Mouse (Mus musculus) heart, embryonic 16.5 days (tissue): ENCODE results near the gene Acta1. TPM values are rescaled to one million over a fixed set of nuclear protein-coding genes. Genes with fewer than 3 reads are reported as not detected.

Experiments
- ATAC-seq: fragments of 200-750 bp; cut with Nextera tagmentation; replicated peaks from 2 replicates; pipeline ENCODE4 v1.8.0; 2017; ENCODE audit warnings: moderate number of reproducible peaks; ENCODE audit not compliant: insufficient read depth, low FRiP score; ENCODE audit errors: extremely low read depth
- H3K27ac ChIP-seq: fragments of 300-500 bp; sonication (generic); 2 replicates; pipeline ENCODE4 v1.5.1; 2014; ENCODE audit warnings: mild to moderate bottlenecking, low read length, control low read depth, moderate library complexity
- H3K27me3 ChIP-seq: fragments of 300-500 bp; sonication (generic); 2 replicates; pipeline ENCODE4 v1.6.1; 2014; ENCODE audit warnings: low read length, mixed read lengths; ENCODE audit not compliant: control insufficient read depth, insufficient read depth
- H3K36me3 ChIP-seq: fragments of 300-500 bp; sonication (generic); 2 replicates; pipeline ENCODE4 v1.6.1; 2014; ENCODE audit not compliant: control insufficient read depth, insufficient read depth
- H3K4me1 ChIP-seq: fragments of 300-500 bp; sonication (generic); 2 replicates; pipeline ENCODE4 v1.6.1; 2014; ENCODE audit warnings: low read length, mixed read lengths; ENCODE audit not compliant: control insufficient read depth, insufficient read depth
- H3K4me2 ChIP-seq: fragments of 300-500 bp; sonication (generic); 2 replicates; pipeline ENCODE4 v1.6.1; 2014; ENCODE audit warnings: low read depth, mild to moderate bottlenecking, control low read depth, low read length
- H3K4me3 ChIP-seq: fragments of 300-500 bp; sonication (generic); 2 replicates; pipeline ENCODE4 v1.5.1; 2014; ENCODE audit warnings: mild to moderate bottlenecking, control low read depth, low read length
- H3K9ac ChIP-seq: fragments of 300-500 bp; sonication (generic); 2 replicates; pipeline ENCODE4 v1.6.1; 2014; ENCODE audit warnings: low read length, control low read depth
- H3K9me3 ChIP-seq: fragments of 300-500 bp; sonication (generic); replicated peaks from 2 replicates; pipeline ENCODE4 v1.6.1; 2016; ENCODE audit warnings: low read length; ENCODE audit not compliant: control insufficient read depth
- WGBS: fragments of 180-500 bp; shearing (Covaris S2); extraction: QIAGEN DNeasy Blood & Tissue Kit; methylation state at CpG from one replicate; pipeline ENCODE4 v1.1.7; 2014; 5-methylcytosine and 5-hydroxymethylcytosine counted together
- polyA plus RNA-seq: library from polyadenylated mRNA; unstranded; fragments of >200 nt; fragmentation: Nextera tagmentation; extraction: Ambion mirVana; gene quantifications from 2 replicates; pipeline ENCODE4 v1.2.1, GENCODE M21; 2015

Acta1 gene
- polyA plus RNA-seq: 195 and 247 TPM in 2 replicates

GRCm38 (mm10) chr8:123894502-123895097 is at the start of gene Acta1:
Gene Acta1, minus strand, starts transcription at chr8:123894751.
- H3K4me1 ChIP-seq: no peaks in the 10 kb centered on the region
- H3K27me3 ChIP-seq: peaks cover 53% of the 10 kb centered on the region
- H3K4me3 ChIP-seq: no peak within 1 kb of the TSS
- no peaks in the 10 kb centered on the region for H3K9me3 ChIP-seq
- ATAC-seq: no peak
- H3K27ac ChIP-seq: no peak within 1 kb of the TSS
- peak within 1 kb of the TSS; percentile 19; the same call in 1 of the 2 replicates for H3K4me2 ChIP-seq
- H3K36me3 ChIP-seq: no peaks in the 10 kb centered on the region
- no peak within 1 kb of the TSS for H3K9ac ChIP-seq
- WGBS: 10% methylated on average over 15 of the region's 15 CpGs

DNA sequence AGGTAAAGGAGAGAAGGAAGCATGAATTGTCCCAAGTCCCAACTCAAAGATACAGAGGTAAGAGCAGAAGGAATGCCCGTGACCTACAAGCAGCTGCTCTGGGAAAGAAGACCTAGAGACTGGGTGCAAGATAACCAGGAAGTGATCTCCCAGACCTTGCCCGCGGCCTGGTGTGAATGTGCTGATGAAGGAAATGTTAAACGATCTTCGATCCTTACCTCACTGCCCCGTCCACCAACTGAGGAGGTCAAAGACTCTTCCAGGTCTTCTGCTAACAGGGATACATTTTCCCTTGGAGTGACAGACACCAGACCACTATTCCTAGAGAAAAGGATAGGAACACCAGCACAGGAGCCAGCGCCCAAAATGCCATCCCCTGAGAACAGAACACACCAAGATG is 34.5 kb upstream of the Acta1 start:
- H3K4me2 ChIP-seq: no peak overlapping the region
- H3K27ac ChIP-seq: no peak overlapping the region
- H3K9me3 ChIP-seq: no peaks in the 10 kb centered on the region
- no peak overlapping the region for H3K9ac ChIP-seq
- H3K27me3 ChIP-seq: no peaks in the 10 kb centered on the region
- no peak overlapping the region for H3K4me3 ChIP-seq
- no peak for ATAC-seq
- H3K36me3 ChIP-seq: peaks cover 48% of the 10 kb centered on the region
- H3K4me1 ChIP-seq: no peaks in the 10 kb centered on the region
- 87% methylated on average over 7 of the region's 7 CpGs for WGBS

GRCm38 (mm10) chr8:123925671-123926070 is 31.1 kb upstream of the Acta1 start:
- no peak overlapping the region for H3K4me3 ChIP-seq

DNA sequence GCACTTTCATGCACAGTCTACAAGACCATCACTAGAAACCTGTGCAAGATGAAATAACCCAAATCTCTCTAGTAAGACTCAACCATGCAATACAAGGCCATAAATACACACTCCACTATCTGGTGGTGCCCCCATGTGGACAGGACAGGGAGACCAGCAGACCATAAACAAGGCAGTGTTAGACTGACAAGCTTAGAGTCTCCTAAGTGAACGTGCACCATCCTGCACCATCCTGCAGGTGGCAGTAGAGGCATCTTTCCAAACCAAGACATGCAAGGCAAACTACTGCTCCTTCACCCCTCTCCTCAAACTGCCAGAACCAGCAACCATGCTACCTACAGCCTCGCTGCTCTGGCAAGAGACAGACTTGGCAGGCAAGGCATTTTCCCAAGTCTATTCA is 30.2 kb upstream of the Acta1 start:
- Histone ChIP-seq H3K9ac (no peak overlapping the region), H3K4me3 (no peak overlapping the region), H3K27me3 (no peaks in the 10 kb centered on the region), H3K27ac (no peak overlapping the region), H3K4me2 (no peak overlapping the region), H3K4me1 (no peaks in the 10 kb centered on the region), H3K9me3 (no peaks in the 10 kb centered on the region), H3K36me3 (peaks cover 43% of the 10 kb centered on the region)
- 10% methylated on average over 2 of the region's 2 CpGs for WGBS
- ATAC-seq: 0 out of 2 replicates have a peak, but pooled peaks have one; percentile 14

More at GRCm38 (mm10) chr8:123925671-123926070, 31.1 kb upstream of the Acta1 start:
- Histone ChIP-seq H3K27ac (no peak overlapping the region), H3K9me3 (no peaks in the 10 kb centered on the region), H3K27me3 (no peaks in the 10 kb centered on the region), H3K4me1 (no peaks in the 10 kb centered on the region), H3K36me3 (peaks cover 47% of the 10 kb centered on the region), H3K4me2 (no peak overlapping the region), H3K9ac (no peak overlapping the region)
- 91% methylated on average over 3 of the region's 3 CpGs for WGBS
- no peak for ATAC-seq

- Histone ChIP-seq H3K27me3 (no peaks in the 10 kb centered on the region), H3K36me3 (peaks cover 57% of the 10 kb centered on the region), H3K4me3 (no peak overlapping the region), H3K9me3 (no peaks in the 10 kb centered on the region), H3K9ac (no peak overlapping the region), H3K27ac (no peak overlapping the region), H3K4me1 (no peaks in the 10 kb centered on the region), H3K4me2 (no peak overlapping the region)
- no peak for ATAC-seq
- WGBS: 97% methylated on average over 3 of the region's 3 CpGs
Observed at GRCm38 (mm10) chr8:123914635-123915034, 20.1 kb upstream of the Acta1 start.

DNA sequence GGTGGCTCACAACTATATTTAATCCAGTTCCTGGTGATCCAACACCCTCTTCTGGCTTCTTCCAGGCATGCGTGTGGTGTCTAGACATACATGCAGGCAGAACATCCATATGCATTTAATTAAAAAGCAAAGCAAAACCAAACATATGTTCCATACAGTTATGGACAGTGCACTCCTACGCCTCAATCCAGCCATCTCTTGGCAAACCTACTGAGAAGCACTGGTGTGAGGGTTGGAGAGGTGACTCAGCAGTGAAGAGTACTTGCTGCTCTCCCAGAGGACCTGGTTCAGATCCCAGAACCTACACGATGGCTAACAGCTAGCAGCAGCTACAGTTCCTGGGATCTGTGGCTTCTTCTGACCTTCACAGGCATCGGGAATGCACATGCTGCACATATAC is 17.7 kb upstream of the Acta1 start:
- WGBS: 89% methylated on average over 4 of the region's 4 CpGs
- Histone ChIP-seq H3K9ac (no peak overlapping the region), H3K4me2 (no peak overlapping the region)

GRCm38 (mm10) chr8:123907604-123908003 is 13.1 kb upstream of the Acta1 start:
- Histone ChIP-seq H3K36me3 (peaks cover 55% of the 10 kb centered on the region), H3K27me3 (no peaks in the 10 kb centered on the region), H3K27ac (no peak overlapping the region), H3K4me2 (no peak overlapping the region), H3K9ac (no peak overlapping the region), H3K4me1 (no peaks in the 10 kb centered on the region), H3K9me3 (no peaks in the 10 kb centered on the region), H3K4me3 (no peak overlapping the region)
- ATAC-seq: no peak
- WGBS: 93% methylated on average over 6 of the region's 6 CpGs

More for the DNA sequence above, 17.7 kb upstream of the Acta1 start:
- H3K36me3 ChIP-seq: peaks cover 55% of the 10 kb centered on the region
- H3K9me3 ChIP-seq: no peaks in the 10 kb centered on the region
- no peaks in the 10 kb centered on the region for H3K27me3 ChIP-seq
- no peak overlapping the region for H3K27ac ChIP-seq
- H3K4me3 ChIP-seq: no peak overlapping the region
- no peaks in the 10 kb centered on the region for H3K4me1 ChIP-seq
- ATAC-seq: no peak

GRCm38 (mm10) chr8:123902653-123903052 is 8.1 kb upstream of the Acta1 start:
- Histone ChIP-seq H3K4me2 (no peak overlapping the region), H3K4me1 (no peaks in the 10 kb centered on the region), H3K27me3 (no peaks in the 10 kb centered on the region), H3K27ac (no peak overlapping the region), H3K4me3 (no peak overlapping the region), H3K9me3 (no peaks in the 10 kb centered on the region), H3K36me3 (peaks cover 41% of the 10 kb centered on the region), H3K9ac (no peak overlapping the region)
- 76% methylated on average over 7 of the region's 7 CpGs for WGBS
- no peak for ATAC-seq

DNA sequence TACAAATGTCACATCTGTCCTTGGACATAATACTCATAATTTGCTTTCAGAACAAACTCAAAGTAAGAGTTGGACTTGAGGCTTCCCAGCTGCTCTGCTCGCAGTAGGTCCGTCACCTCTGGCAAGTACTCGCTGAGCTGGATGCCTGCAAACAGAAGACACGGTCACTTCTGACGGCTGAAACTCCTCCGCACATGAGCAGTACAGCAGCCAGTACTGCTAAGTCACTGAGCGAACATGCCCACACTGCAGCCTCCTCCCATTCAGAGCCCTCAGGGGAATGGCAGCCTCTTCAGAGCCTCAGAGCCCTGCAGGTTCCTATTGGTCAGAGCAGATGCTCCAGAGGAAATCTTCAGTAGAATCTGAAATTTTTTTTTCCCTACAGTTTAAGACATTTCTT is 4.8 kb upstream of the Acta1 start:
- H3K9me3 ChIP-seq: no peaks in the 10 kb centered on the region
- no peak overlapping the region for H3K4me3 ChIP-seq
- H3K27me3 ChIP-seq: peaks cover 16% of the 10 kb centered on the region
- no peak overlapping the region for H3K27ac ChIP-seq
- peaks cover 21% of the 10 kb centered on the region for H3K36me3 ChIP-seq
- no peak for ATAC-seq
- no peak overlapping the region for H3K4me2 ChIP-seq
- no peaks in the 10 kb centered on the region for H3K4me1 ChIP-seq
- WGBS: 80% methylated on average over 7 of the region's 7 CpGs
- no peak overlapping the region for H3K9ac ChIP-seq
